ENCODE assay signal across 21 mouse cellular contexts in genomic region chr3:68002415-68002814, GRCm38 (mm10).
DNase-seq lines count a peak whose midpoint lies in the region; ATAC-seq and TF ChIP-seq lines count a peak whose summit lies in the region.
"Had no signal": no experiment of that assay in that cellular context is flagged by ENCODE, and none has a peak within 500 bp of the region (broad histone marks: within the 10 kb centered on the region; RNA-seq: fewer than 3 reads in every experiment).

No protein-coding gene starts in this region.

- H3K4me3 ChIP-seq in hindbrain, embryonic 16.5 days (ENCODE audit: low read length), result no peak overlapping the region
- no peak overlapping the region for H3K4me3 ChIP-seq in hindbrain, postnatal 0 days (ENCODE audit: low read length)
- no peak overlapping the region for H3K4me3 ChIP-seq in lung, postnatal 0 days (ENCODE audit: low read depth, low read length)
- H3K4me3 ChIP-seq in forebrain, embryonic 14.5 days (ENCODE audit: low read depth, low read length), result no peak overlapping the region
- H3K4me3 ChIP-seq: embryonic facial prominence, embryonic 15.5 days; gastrocnemius, adult 2 months; limb, embryonic 10.5 days; neural tube, embryonic 12.5 days had no signal

- no peak for TF ChIP-seq CTCF in hindbrain, postnatal 0 days (IDR thresholded peaks at IDR 0.05; ENCODE audit: low read depth)
- no peak for TF ChIP-seq CTCF in lung, postnatal 0 days (IDR thresholded peaks at IDR 0.05)

- H3K9ac ChIP-seq in hindbrain, embryonic 16.5 days (ENCODE audit: low read depth, low read length), result no peak overlapping the region
- H3K9ac ChIP-seq in hindbrain, postnatal 0 days (replicated peaks; ENCODE audit: low read length), result no peak overlapping the region
- no peak overlapping the region for H3K9ac ChIP-seq in lung, postnatal 0 days (replicated peaks; ENCODE audit: low read depth)
- H3K9ac ChIP-seq in forebrain, embryonic 14.5 days (ENCODE audit: low read length), result no peak overlapping the region
- H3K9ac ChIP-seq: embryonic facial prominence, embryonic 15.5 days; liver, postnatal 0 days; neural tube, embryonic 12.5 days had no signal

- H3K9me3 ChIP-seq in hindbrain, embryonic 16.5 days (ENCODE audit: control insufficient read depth, low read length), result no peaks in the 10 kb centered on the region
- no peaks in the 10 kb centered on the region for H3K9me3 ChIP-seq in hindbrain, postnatal 0 days (ENCODE audit: low read length)
- H3K9me3 ChIP-seq in lung, postnatal 0 days (ENCODE audit: low read length), result no peaks in the 10 kb centered on the region
- H3K9me3 ChIP-seq in forebrain, embryonic 14.5 days (replicated peaks; ENCODE audit: control insufficient read depth, low read length), result no peaks in the 10 kb centered on the region
- H3K9me3 ChIP-seq: embryonic facial prominence, embryonic 15.5 days; limb, embryonic 10.5 days; neural tube, embryonic 12.5 days had no signal

- no peak for TF ChIP-seq EP300 in lung, postnatal 0 days (IDR thresholded peaks at IDR 0.05)

- no peaks in the 10 kb centered on the region for H3K27me3 ChIP-seq in hindbrain, embryonic 16.5 days (replicated peaks; ENCODE audit: control insufficient read depth, insufficient read depth, low read length)
- H3K27me3 ChIP-seq in hindbrain, postnatal 0 days (ENCODE audit: insufficient read depth, low read length), result no peaks in the 10 kb centered on the region
- H3K27me3 ChIP-seq in lung, postnatal 0 days (replicated peaks; ENCODE audit: insufficient read depth, low read length), result no peaks in the 10 kb centered on the region
- H3K27me3 ChIP-seq in forebrain, embryonic 14.5 days (replicated peaks; ENCODE audit: control insufficient read depth, insufficient read depth, low read length), result no peaks in the 10 kb centered on the region
- H3K27me3 ChIP-seq: embryonic facial prominence, embryonic 15.5 days; neural tube, embryonic 12.5 days had no signal

- no peak for DNase-seq in hindbrain, postnatal 0 days (ENCODE audit: low spot score)
- no peak for DNase-seq in lung, postnatal 0 days (ENCODE audit: low spot score)
- DNase-seq in lung, adult 18-20 months, result no peak
- DNase-seq in brain, adult 2 months (ENCODE audit: low read depth, low spot score), result peak; percentile 37
- DNase-seq in forebrain, embryonic 14.5 days (ENCODE audit: low spot score), result peak; percentile 32
- DNase-seq in thymus, postnatal 4 days, result no peak
- DNase-seq: adrenal gland, postnatal 36 days; cerebellum, adult 2 months; cerebellum, postnatal 36 days; gastrocnemius, adult 2 months; heart, postnatal 10 days; kidney, adult 11 months; liver, postnatal 0 days; right cerebral cortex, postnatal 14 days; thymus, postnatal 36 days had no signal

- H3K4me2 ChIP-seq in hindbrain, embryonic 16.5 days (ENCODE audit: low read length), result no peak overlapping the region
- H3K4me2 ChIP-seq in hindbrain, postnatal 0 days (ENCODE audit: low read depth, low read length), result no peak overlapping the region
- H3K4me2 ChIP-seq in lung, postnatal 0 days (replicated peaks; ENCODE audit: low read depth, low read length), result no peak overlapping the region
- H3K4me2 ChIP-seq in forebrain, embryonic 14.5 days (ENCODE audit: low read length), result no peak overlapping the region
- H3K4me2 ChIP-seq: embryonic facial prominence, embryonic 15.5 days; heart, embryonic 11.5 days; neural tube, embryonic 12.5 days had no signal

- H3K36me3 ChIP-seq in hindbrain, embryonic 16.5 days (ENCODE audit: control insufficient read depth, insufficient read depth, low read length), result no peaks in the 10 kb centered on the region
- H3K36me3 ChIP-seq in hindbrain, postnatal 0 days (ENCODE audit: insufficient read depth, low read length), result no peaks in the 10 kb centered on the region
- no peaks in the 10 kb centered on the region for H3K36me3 ChIP-seq in lung, postnatal 0 days (ENCODE audit: insufficient read depth, low read length)
- no peaks in the 10 kb centered on the region for H3K36me3 ChIP-seq in forebrain, embryonic 14.5 days (ENCODE audit: control insufficient read depth, insufficient read depth, low read length)
- H3K36me3 ChIP-seq: embryonic facial prominence, embryonic 15.5 days; limb, embryonic 10.5 days; neural tube, embryonic 12.5 days had no signal

- ATAC-seq in hindbrain, embryonic 16.5 days, result peak; percentile 17; the same call in 1 of the 2 replicates
- ATAC-seq in hindbrain, postnatal 0 days, result no peak
- peak; percentile 38; the same call in 1 of the 2 replicates for ATAC-seq in lung, postnatal 0 days
- ATAC-seq in forebrain, embryonic 14.5 days, result peak; percentile 46
- ATAC-seq: liver, postnatal 0 days had no signal

- H3K27ac ChIP-seq in hindbrain, embryonic 16.5 days (ENCODE audit: low read depth, low read length), result no peak overlapping the region
- H3K27ac ChIP-seq in hindbrain, postnatal 0 days, result no peak overlapping the region
- H3K27ac ChIP-seq in lung, postnatal 0 days (ENCODE audit: low read length), result no peak overlapping the region
- H3K27ac ChIP-seq in forebrain, embryonic 14.5 days (ENCODE audit: low read depth, low read length), result no peak overlapping the region
- H3K27ac ChIP-seq: embryonic facial prominence, embryonic 15.5 days; gastrocnemius, adult 2 months; kidney, postnatal 0 days; limb, embryonic 10.5 days; neural tube, embryonic 12.5 days had no signal

- no peaks in the 10 kb centered on the region for H3K4me1 ChIP-seq in hindbrain, embryonic 16.5 days (ENCODE audit: control insufficient read depth, insufficient read depth, low read depth, low read length)
- no peaks in the 10 kb centered on the region for H3K4me1 ChIP-seq in hindbrain, postnatal 0 days (ENCODE audit: insufficient read depth, low read length)
- no peaks in the 10 kb centered on the region for H3K4me1 ChIP-seq in lung, postnatal 0 days (ENCODE audit: insufficient read depth, low read depth, low read length)
- no peaks in the 10 kb centered on the region for H3K4me1 ChIP-seq in forebrain, embryonic 14.5 days (ENCODE audit: control insufficient read depth, insufficient read depth, low read length)
- H3K4me1 ChIP-seq: embryonic facial prominence, embryonic 15.5 days; limb, embryonic 10.5 days; neural tube, embryonic 12.5 days had no signal

- 65% methylated on average over 4 of the region's 4 CpGs for WGBS in hindbrain, embryonic 16.5 days
- 61% methylated on average over 4 of the region's 4 CpGs for WGBS in hindbrain, postnatal 0 days
- 61% methylated on average over 4 of the region's 4 CpGs for WGBS in lung, postnatal 0 days
- WGBS in forebrain, embryonic 14.5 days, result 66% methylated on average over 4 of the region's 4 CpGs

Comparison
In these comparisons a context has a peak if more than half of its experiments do, and no peak if none do; other contexts are left out.
1. DNase-seq: peak in brain, adult 2 months (single experiment) and forebrain, embryonic 14.5 days (single experiment); none in hindbrain, postnatal 0 days (single experiment), lung, postnatal 0 days (single experiment), lung, adult 18-20 months (0 of 2) and thymus, postnatal 4 days (single experiment).